Mouse (Mus musculus) bone marrow macrophage, adult 2 months (primary cell): ENCODE data around the gene Pax7. TPM values are rescaled to one million over a fixed set of nuclear protein-coding genes. Genes with fewer than 3 reads are reported as not detected.

Experiments
- H3K27ac ChIP-seq: 2 replicates; pipeline ENCODE4 v1.5.1; 2012; ENCODE audit warnings: low read depth, low read length; ENCODE audit not compliant: insufficient read depth
- H3K4me1 ChIP-seq: 2 replicates; pipeline ENCODE4 v1.6.1; 2012; ENCODE audit warnings: low read length; ENCODE audit not compliant: control insufficient read depth, insufficient read depth
- H3K4me3 ChIP-seq: 2 replicates; pipeline ENCODE4 v1.5.1; 2012; ENCODE audit warnings: mild to moderate bottlenecking, low read length, moderate library complexity; ENCODE audit not compliant: insufficient read depth
- CTCF ChIP-seq: IDR thresholded peaks from 2 replicates; pipeline ENCODE4 v1.5.1; 2012; ENCODE audit warnings: low read depth, mild to moderate bottlenecking, low read length, moderate library complexity
- POLR2A ChIP-seq: IDR thresholded peaks from 2 replicates; pipeline ENCODE4 v1.6.1; 2012; ENCODE audit warnings: mild to moderate bottlenecking, low read depth, low read length, borderline replicate concordance
- polyA plus RNA-seq: library from polyadenylated mRNA; stranded (reverse); fragments of >200 nt; gene quantifications from 2 replicates; pipeline ENCODE4 v1.2.4, GENCODE M21; 2012; ENCODE audit not compliant: missing spikeins, insufficient read depth, insufficient read length

The Pax7 gene
- polyA plus RNA-seq, 1 experiment = not detected

- no peak overlapping the region for H3K27ac ChIP-seq
- no peaks in the 10 kb centered on the region for H3K4me1 ChIP-seq
- H3K4me3 ChIP-seq = no peak overlapping the region
- TF ChIP-seq CTCF (no peak), POLR2A (no peak)
Measured at GRCm38 (mm10) chr4:139796115-139796514, 37.2 kb downstream of the Pax7 start.

- no peaks in the 10 kb centered on the region for H3K4me1 ChIP-seq
- H3K27ac ChIP-seq = no peak overlapping the region
- no peak for TF ChIP-seq POLR2A
- no peak overlapping the region for H3K4me3 ChIP-seq
Measured at GRCm38 (mm10) chr4:139791168-139791567, 42.2 kb downstream of the Pax7 start.

GRCm38 (mm10) chr4:139789772-139790171 lies 43.6 kb downstream of the Pax7 start:
- Histone ChIP-seq H3K27ac (no peak overlapping the region), H3K4me3 (no peak overlapping the region), H3K4me1 (no peaks in the 10 kb centered on the region)
- no peak for TF ChIP-seq POLR2A
- TF ChIP-seq CTCF = no peak

GRCm38 (mm10) chr4:139782926-139783467 lies 50.3 kb downstream of the Pax7 start:
- no peaks in the 10 kb centered on the region for H3K4me1 ChIP-seq
- H3K4me3 ChIP-seq = no peak overlapping the region
- no peak for TF ChIP-seq POLR2A
- no peak for TF ChIP-seq CTCF
- no peak overlapping the region for H3K27ac ChIP-seq

GRCm38 (mm10) chr4:139771125-139771631 lies 62.1 kb downstream of the Pax7 start:
- no peak overlapping the region for H3K4me3 ChIP-seq
- no peaks in the 10 kb centered on the region for H3K4me1 ChIP-seq
- TF ChIP-seq POLR2A (no peak), CTCF (no peak)
- H3K27ac ChIP-seq = no peak overlapping the region

- TF ChIP-seq POLR2A (no peak), CTCF (no peak)
- Histone ChIP-seq H3K4me1 (no peaks in the 10 kb centered on the region), H3K4me3 (no peak overlapping the region), H3K27ac (no peak overlapping the region)
Measured at GRCm38 (mm10) chr4:139767823-139768222, 65.5 kb downstream of the Pax7 start.

GRCm38 (mm10) chr4:139767115-139767718 lies 66.1 kb downstream of the Pax7 start:
- H3K4me1 ChIP-seq = no peaks in the 10 kb centered on the region
- TF ChIP-seq POLR2A = no peak
- no peak for TF ChIP-seq CTCF
- no peak overlapping the region for H3K4me3 ChIP-seq
- H3K27ac ChIP-seq = no peak overlapping the region

DNA sequence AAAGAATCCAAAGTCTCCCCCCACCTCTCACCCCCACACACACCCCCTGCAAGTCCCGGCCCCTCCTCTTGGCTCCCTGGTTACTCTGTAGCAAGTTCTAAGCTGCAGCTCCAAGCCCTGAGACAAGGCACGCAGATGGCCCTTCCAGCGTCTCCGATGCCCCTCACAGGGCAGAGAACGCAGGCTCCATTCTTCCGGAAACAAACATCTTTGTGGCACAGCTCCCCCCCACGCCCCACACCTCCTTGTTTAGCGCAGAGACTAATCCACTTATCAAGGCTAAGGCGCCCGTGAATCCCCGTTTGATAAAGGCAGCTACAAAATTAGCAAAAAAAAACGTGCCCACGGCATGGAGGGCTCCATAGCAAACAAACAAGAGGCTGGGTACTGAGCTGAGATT lies 71.4 kb downstream of the Pax7 start:
- TF ChIP-seq POLR2A (no peak), CTCF (no peak)
- no peaks in the 10 kb centered on the region for H3K4me1 ChIP-seq
- no peak overlapping the region for H3K4me3 ChIP-seq
- H3K27ac ChIP-seq = no peak overlapping the region

DNA sequence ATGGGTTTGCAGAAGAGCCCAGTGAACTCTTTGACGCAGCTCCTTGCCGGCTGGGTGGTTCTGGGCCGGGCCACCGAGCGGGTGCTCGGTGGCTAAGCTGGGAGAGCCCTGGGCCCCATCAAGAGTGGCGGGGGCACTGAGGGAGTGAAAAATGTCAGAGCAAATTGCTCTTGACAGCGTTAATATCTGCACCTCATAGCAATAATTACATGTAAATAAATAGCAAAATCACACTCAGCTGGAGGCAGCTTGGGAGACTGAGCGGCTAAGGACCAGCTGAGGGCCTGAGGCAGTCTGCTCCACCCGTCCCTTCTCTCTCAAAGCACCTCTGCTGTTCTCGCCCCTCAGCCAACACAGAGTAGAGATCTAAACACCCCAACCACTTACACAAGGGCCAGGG lies 72.6 kb downstream of the Pax7 start:
- Histone ChIP-seq H3K27ac (no peak overlapping the region), H3K4me1 (no peaks in the 10 kb centered on the region), H3K4me3 (no peak overlapping the region)
- no peak for TF ChIP-seq CTCF
- no peak for TF ChIP-seq POLR2A

GRCm38 (mm10) chr4:139758512-139759340 lies 74.6 kb downstream of the Pax7 start:
- H3K4me3 ChIP-seq = no peak overlapping the region
- no peak for TF ChIP-seq POLR2A
- TF ChIP-seq CTCF = no peak
- H3K27ac ChIP-seq = no peak overlapping the region
- no peaks in the 10 kb centered on the region for H3K4me1 ChIP-seq
